Mouse (Mus musculus): ENCODE data around the gene 1700001C02Rik.

DNA sequence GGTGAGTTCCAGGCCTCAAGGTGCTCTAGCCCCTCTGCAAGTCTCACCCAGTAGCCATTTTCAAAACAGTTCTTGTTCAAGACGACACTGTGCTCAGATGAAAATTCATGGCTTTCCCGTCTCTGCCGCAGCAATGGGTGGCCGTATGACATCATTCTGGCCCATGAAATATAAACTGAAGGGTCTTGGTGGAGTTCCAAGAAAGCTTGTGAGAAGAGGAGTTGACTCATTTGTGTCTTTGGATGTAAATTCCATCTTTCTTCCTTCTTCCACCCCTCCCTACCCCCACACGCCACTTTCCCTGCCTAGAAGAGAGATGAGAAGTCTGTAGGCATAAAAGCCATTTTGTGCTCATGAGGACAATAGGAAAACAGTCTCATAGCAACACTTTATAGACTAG lies 25.0 kb downstream of the 1700001C02Rik start:
- TF ChIP-seq POLR2A (IDR thresholded peaks at IDR 0.05; ENCODE audit: extremely low read depth, insufficient read depth, low read length): no peak
- TF ChIP-seq CTCF (IDR thresholded peaks at IDR 0.05; ENCODE audit: low read depth, low read length): no peak

All from liver, adult 2 months (tissue).